Mouse (Mus musculus) lung, postnatal 0 days (tissue): ENCODE measurements at regions not wholly inside any gene's neighbourhood (a gene's known extent, or its start where the extent isn't known, plus 50 kb on each side); places are given as distances from the start of the nearest gene placed in this dataset.

Experiments used
- CTCF ChIP-seq: IDR thresholded peaks from 2 replicates; pipeline ENCODE4 v1.5.1; 2016; ENCODE audit warnings: antibody characterized with exemption, mild to moderate bottlenecking
- EP300 ChIP-seq: IDR thresholded peaks from 2 replicates; pipeline ENCODE4 v1.6.1; 2016; ENCODE audit warnings: antibody characterized with exemption, mild to moderate bottlenecking, control low read depth

DNA sequence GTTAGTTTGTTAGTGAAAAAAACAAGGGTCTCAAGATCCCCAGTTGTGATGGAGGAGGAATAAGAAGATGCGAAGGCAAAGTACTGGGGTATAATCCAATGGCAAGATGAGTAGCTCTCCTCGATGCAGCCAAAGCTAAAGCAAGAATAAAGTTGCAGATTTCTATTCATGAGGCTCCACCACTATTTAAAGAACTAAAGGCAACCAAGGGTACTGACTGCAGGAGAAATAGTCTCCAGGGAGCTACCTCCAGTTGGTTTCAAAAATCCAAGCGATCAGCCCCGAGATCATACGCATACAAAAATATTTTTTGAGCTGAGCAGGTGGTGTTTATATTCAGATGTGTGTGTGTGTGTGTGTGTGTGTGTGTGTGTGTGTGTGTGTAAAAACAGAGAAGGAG is 88.3 kb upstream of the Sem1 start:
- TF ChIP-seq EP300 (no peak), CTCF (no peak)
